Mouse (Mus musculus): ENCODE measurements around the gene Zfand3.

DNA sequence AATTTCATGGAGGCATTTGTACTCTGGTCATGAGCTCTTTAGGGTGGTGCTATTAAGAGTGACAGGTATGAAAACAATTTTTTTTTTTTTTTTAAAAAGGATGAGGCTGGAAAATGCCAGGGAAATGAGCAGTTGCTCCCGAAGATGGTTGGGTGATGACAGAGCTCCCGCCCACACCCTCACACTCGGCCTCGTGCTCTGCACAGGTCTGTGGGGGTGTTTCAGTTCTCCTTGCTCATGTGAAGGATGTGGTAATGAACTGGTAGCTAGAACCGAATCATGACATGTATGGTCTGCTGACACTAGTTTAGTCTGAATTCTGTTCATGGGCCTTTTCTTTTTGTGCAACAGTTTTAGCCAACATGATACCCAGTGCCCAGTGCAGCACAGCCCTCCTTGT lies 66.1 kb downstream of the Zfand3 start:
- no peak for TF ChIP-seq CTCF (IDR thresholded peaks at IDR 0.05; ENCODE audit: borderline replicate concordance, insufficient read depth, low read length)
- TF ChIP-seq POLR2A (IDR thresholded peaks at IDR 0.05; ENCODE audit: low read depth, low read length): no peak
